Mouse (Mus musculus) stomach, postnatal 0 days (tissue): ENCODE measurements around the gene Rps2. TPM values are rescaled to one million over a fixed set of nuclear protein-coding genes. Genes with fewer than 3 reads are reported as not detected.

Source experiments
- ATAC-seq: fragments of 200-750 bp; cut with Nextera tagmentation; 2 replicates; pipeline ENCODE4 v1.8.0; 2017; ENCODE audit not compliant: low FRiP score, low TSS enrichment
- DNase-seq: peaks from one replicate; pipeline ENCODE4 v3.0.0-alpha.2; 2016; ENCODE audit warnings: low spot score
- H3K27ac ChIP-seq: fragments of 300-500 bp; sonication (generic); replicated peaks from 2 replicates; pipeline ENCODE4 v1.5.1; 2014; ENCODE audit warnings: mild to moderate bottlenecking, control low read depth
- H3K27me3 ChIP-seq: fragments of 300-500 bp; sonication (generic); 2 replicates; pipeline ENCODE4 v1.6.1; 2014; ENCODE audit warnings: low read length; ENCODE audit not compliant: control insufficient read depth, insufficient read depth
- H3K36me3 ChIP-seq: fragments of 300-500 bp; sonication (generic); 2 replicates; pipeline ENCODE4 v1.6.1; 2014; ENCODE audit warnings: low read length, mixed read lengths; ENCODE audit not compliant: control insufficient read depth, insufficient read depth
- H3K4me1 ChIP-seq: fragments of 300-500 bp; sonication (generic); replicated peaks from 2 replicates; pipeline ENCODE4 v1.6.1; 2014; ENCODE audit warnings: antibody characterized with exemption; ENCODE audit not compliant: control insufficient read depth, insufficient read depth
- H3K4me2 ChIP-seq: fragments of 300-500 bp; sonication (generic); replicated peaks from 2 replicates; pipeline ENCODE4 v1.6.1; 2014; ENCODE audit warnings: low read depth, mild to moderate bottlenecking, control low read depth, moderate library complexity
- H3K4me3 ChIP-seq: fragments of 300-500 bp; sonication (generic); 2 replicates; pipeline ENCODE4 v1.5.1; 2014; ENCODE audit warnings: low read depth, low read length, control low read depth
- H3K9ac ChIP-seq: fragments of 300-500 bp; sonication (generic); 2 replicates; pipeline ENCODE4 v1.6.1; 2014; ENCODE audit warnings: mild to moderate bottlenecking, low read length, control low read depth, mixed read lengths
- H3K9me3 ChIP-seq: fragments of 300-500 bp; sonication (generic); 2 replicates; pipeline ENCODE4 v1.6.1; 2016; ENCODE audit warnings: low read length; ENCODE audit not compliant: control insufficient read depth
- CTCF ChIP-seq: IDR thresholded peaks from 2 replicates; pipeline ENCODE4 v1.5.1; 2016; ENCODE audit warnings: antibody characterized with exemption, low read depth, mild to moderate bottlenecking, moderate library complexity
- EP300 ChIP-seq: optimal IDR thresholded peaks from 2 replicates; pipeline ENCODE3; 2016; ENCODE audit warnings: antibody characterized with exemption
- WGBS: fragments of 180-500 bp; shearing (Covaris S2); extraction: QIAGEN DNeasy Blood & Tissue Kit; methylation state at CpG from one replicate; pipeline ENCODE4 v1.1.7; 2014; 5-methylcytosine and 5-hydroxymethylcytosine counted together
- polyA plus RNA-seq: library from polyadenylated mRNA; unstranded; fragments of >200 nt; fragmentation: Nextera tagmentation; extraction: Ambion mirVana; gene quantifications from 2 replicates; pipeline ENCODE4 v1.2.1, GENCODE M21; 2015

Rps2 gene
- polyA plus RNA-seq, 1 experiment from 2014 or later, result 1,135 TPM

DNA sequence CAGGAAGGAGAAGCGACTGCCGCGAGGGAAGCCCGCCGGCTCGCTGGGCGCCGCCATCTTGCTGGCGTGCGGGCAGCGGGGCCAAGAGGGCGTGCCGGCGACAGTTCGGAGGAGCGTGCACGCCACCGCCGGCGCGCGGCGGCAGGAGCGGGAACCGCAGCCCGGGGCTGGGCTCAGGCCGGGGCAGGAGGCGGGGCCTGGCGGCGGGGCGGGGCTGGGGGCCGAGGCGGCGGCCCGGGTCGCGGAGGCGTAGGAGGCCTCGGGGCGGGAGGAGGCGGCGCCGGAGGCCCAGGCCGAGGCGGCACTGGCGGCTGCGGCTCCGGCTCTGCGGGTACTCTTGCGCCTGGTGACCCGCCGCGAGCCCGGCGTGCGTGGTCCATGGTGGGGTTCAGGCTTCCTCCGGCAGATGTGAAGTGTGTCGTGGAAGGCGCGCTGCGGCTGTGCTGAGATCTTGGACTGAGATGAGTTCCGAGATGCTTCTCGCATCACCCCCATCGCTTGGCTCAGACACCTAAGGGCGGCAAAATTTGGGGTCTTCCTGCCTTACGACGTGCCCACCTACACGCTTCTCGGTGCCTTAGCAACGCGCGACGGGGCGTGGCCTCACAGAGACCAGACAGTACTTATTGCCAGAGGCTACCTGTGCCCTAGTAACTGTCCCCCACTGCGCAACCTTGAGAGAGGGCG is 21.8 kb upstream of the Rps2 start, which contains the start of the genes Gfer and Noxo1:
Gene Gfer (minus strand): TSS at position 146 of the 687 bp plus-strand sequence.
Gene Noxo1 (plus strand): TSS at position 224 of the 687 bp plus-strand sequence.
- Histone ChIP-seq H3K4me3 (peak within 1 kb of the TSS; percentile 80), H3K27ac (peak within 1 kb of the TSS; percentile 81), H3K9me3 (no peaks in the 10 kb centered on the region), H3K36me3 (peaks cover 3% of the 10 kb centered on the region; the same call in 1 of the 2 replicates), H3K4me2 (peak within 1 kb of the TSS; percentile 86), H3K4me1 (peaks cover 5% of the 10 kb centered on the region; the same call in 1 of the 2 replicates), H3K9ac (peak within 1 kb of the TSS; percentile 77), H3K27me3 (no peaks in the 10 kb centered on the region)
- ATAC-seq (peak; percentile 89), DNase-seq (peak; percentile 95)
- under 1% methylated on average over 66 of the region's 76 CpGs for WGBS
- TF ChIP-seq EP300 (no peak), CTCF (peak; percentile 44)

DNA sequence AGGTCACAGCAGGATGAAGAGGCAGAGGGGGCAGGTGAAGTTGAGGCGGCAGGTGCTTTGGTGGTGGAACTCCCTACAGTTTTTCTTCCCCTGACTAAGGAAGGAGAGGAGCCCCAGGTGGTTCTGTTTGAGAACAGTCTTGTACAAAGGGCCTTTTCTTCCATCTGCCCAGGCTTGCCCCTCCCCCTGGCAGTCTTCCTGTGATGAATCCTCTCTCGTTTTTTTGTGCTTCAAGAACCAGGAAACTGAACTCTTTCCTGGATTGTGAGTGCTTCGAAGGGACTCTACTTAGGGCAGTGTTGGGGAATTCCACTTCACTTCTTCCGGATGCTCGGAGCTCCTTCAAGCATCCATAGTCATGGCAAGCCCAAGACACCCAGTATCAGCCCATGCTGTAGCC is 19.9 kb upstream of the Rps2 start:
- Histone ChIP-seq H3K9me3 (no peaks in the 10 kb centered on the region), H3K36me3 (peaks cover 14% of the 10 kb centered on the region), H3K4me3 (no peak overlapping the region), H3K27ac (peak overlapping the region; percentile 53; the same call in 1 of the 2 replicates), H3K9ac (no peak overlapping the region), H3K4me2 (0 out of 2 replicates have a peak overlapping the region, but pooled peaks have one; percentile 12), H3K27me3 (no peaks in the 10 kb centered on the region), H3K4me1 (peaks cover 5% of the 10 kb centered on the region; the same call in 1 of the 2 replicates)
- DNase-seq, result peak; percentile 64
- 22% methylated on average over 5 of the region's 5 CpGs for WGBS
- TF ChIP-seq EP300 (no peak), CTCF (no peak)
- ATAC-seq, result peak; percentile 22; the same call in 1 of the 2 replicates

DNA sequence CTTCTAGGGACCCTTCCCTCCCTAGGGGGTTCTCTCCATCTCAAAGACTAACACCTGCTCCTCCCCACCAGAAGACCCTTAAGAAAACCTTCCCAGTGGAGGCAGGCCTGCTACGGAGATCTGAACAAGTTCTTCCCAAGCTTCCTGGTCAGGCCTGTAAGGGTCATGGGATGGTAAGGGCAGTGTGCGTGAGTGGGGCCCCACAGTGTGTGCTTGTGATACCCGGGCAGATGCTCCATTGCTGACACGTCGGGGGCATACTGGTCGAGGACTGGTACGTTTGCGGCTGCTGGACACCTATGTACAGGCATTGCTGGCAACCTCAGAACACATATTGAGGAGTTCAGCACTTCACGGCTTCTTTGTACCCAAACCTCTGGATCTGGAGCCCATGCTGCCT is 19.2 kb upstream of the Rps2 start:
- ATAC-seq, result no peak
- 73% methylated on average over 9 of the region's 9 CpGs for WGBS

DNA sequence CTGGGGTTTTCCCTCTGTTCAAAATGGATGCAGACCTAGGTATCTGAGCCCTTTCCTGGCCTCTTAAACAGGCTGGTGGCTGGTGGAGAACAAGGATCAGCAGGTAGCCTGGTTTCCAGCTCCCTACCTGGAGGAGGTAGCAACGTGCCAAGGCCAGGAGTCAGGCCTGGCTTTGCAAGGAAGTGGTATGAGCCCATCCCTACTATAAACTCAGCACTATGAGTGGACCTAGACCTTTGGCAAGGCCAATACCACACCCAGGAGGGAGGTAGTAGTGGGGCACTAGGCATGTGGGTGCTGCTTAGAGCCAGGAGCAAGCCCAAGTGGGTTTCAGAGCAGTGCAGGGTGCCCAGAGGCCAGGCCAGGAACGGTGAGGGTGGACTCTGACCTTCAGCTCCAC is 18.4 kb upstream of the Rps2 start:
- ATAC-seq (no peak), DNase-seq (no peak)
- H3K9ac ChIP-seq, result no peak overlapping the region
- TF ChIP-seq EP300, result no peak
- no peak for TF ChIP-seq CTCF
- peaks cover 5% of the 10 kb centered on the region; the same call in 1 of the 2 replicates for H3K4me1 ChIP-seq
- peaks cover 22% of the 10 kb centered on the region for H3K36me3 ChIP-seq
- no peaks in the 10 kb centered on the region for H3K27me3 ChIP-seq
- H3K4me3 ChIP-seq, result no peak overlapping the region
- no peaks in the 10 kb centered on the region for H3K9me3 ChIP-seq
- H3K27ac ChIP-seq, result no peak overlapping the region
- H3K4me2 ChIP-seq, result no peak overlapping the region
- WGBS, result 87% methylated on average over 2 of the region's 2 CpGs

More for the DNA sequence above, 19.2 kb upstream of the Rps2 start:
- TF ChIP-seq EP300, result no peak
- no peak for TF ChIP-seq CTCF
- Histone ChIP-seq H3K9me3 (no peaks in the 10 kb centered on the region), H3K4me1 (peaks cover 5% of the 10 kb centered on the region; the same call in 1 of the 2 replicates), H3K4me3 (no peak overlapping the region), H3K27me3 (no peaks in the 10 kb centered on the region), H3K9ac (no peak overlapping the region), H3K36me3 (peaks cover 15% of the 10 kb centered on the region), H3K27ac (no peak overlapping the region; the same call in 1 of the 2 replicates), H3K4me2 (peak overlapping the region; percentile 12; the same call in 1 of the 2 replicates)
- no peak for DNase-seq

DNA sequence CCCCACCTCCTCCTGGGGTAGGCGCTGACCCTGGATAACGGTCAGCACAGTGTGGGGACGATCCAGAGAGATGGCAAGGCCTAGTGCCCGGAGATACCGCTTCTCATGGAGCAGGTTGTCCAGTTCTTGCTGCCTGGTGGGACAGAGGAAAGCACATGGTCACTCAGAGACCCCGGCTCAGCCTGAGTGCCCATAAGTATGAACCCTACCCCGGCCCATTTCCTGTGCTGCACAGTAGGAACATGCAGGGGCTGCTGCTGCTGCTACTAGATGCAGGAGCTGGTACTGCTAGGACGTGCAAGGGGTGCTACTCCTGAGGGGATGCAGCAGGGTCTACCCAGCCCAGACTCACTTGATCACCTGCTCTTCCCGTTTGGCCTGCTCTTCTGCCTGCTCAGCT is 16.7 kb upstream of the Rps2 start:
- ATAC-seq, result no peak
- Histone ChIP-seq H3K36me3 (peaks cover 25% of the 10 kb centered on the region), H3K9me3 (no peaks in the 10 kb centered on the region), H3K27ac (no peak overlapping the region), H3K9ac (no peak overlapping the region), H3K27me3 (no peaks in the 10 kb centered on the region), H3K4me1 (peaks cover 5% of the 10 kb centered on the region; the same call in 1 of the 2 replicates), H3K4me3 (no peak overlapping the region), H3K4me2 (no peak overlapping the region)
- WGBS, result 88% methylated on average over 9 of the region's 9 CpGs
- TF ChIP-seq EP300 (no peak), CTCF (no peak)
- DNase-seq, result no peak

DNA sequence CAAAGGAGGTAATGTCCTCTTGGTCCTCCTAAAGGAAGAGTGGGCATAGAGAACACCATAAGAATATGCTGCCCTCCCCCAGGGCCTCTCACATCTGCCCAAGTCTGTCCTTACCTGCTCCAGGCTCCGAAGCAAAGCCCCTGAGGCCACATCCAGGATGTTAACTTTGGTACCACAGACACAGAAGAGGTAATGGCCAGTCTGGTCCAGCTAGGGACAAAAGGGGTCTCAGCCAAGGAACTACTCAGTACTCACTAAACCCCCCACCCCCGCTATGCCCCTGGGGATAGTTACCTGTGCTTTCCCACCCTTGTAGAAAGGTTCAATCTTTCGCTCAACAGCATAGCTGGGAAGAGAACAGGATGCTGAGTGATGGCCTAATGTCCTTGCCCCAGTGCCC is 12.1 kb upstream of the Rps2 start:
- WGBS, result 96% methylated on average over 3 of the region's 3 CpGs

More for the DNA sequence above, 12.1 kb upstream of the Rps2 start:
- Histone ChIP-seq H3K36me3 (peaks cover 23% of the 10 kb centered on the region), H3K4me3 (no peak overlapping the region), H3K4me1 (no peaks in the 10 kb centered on the region), H3K9me3 (no peaks in the 10 kb centered on the region), H3K27me3 (no peaks in the 10 kb centered on the region), H3K9ac (no peak overlapping the region), H3K4me2 (no peak overlapping the region), H3K27ac (no peak overlapping the region)
- TF ChIP-seq CTCF (no peak), EP300 (no peak)
- DNase-seq (no peak), ATAC-seq (no peak)
